Mouse (Mus musculus) embryonic fibroblast, embryonic 13.5 days (primary cell): ENCODE measurements at regions not wholly inside any gene's neighbourhood (a gene's known extent, or its start where the extent isn't known, plus 50 kb on each side); places are given as distances from the start of the nearest gene placed in this dataset.

Experiments used
- H3K27ac ChIP-seq: 2 replicates; pipeline ENCODE4 v1.5.1; 2012; ENCODE audit warnings: low read length, control low read depth, inconsistent platforms; ENCODE audit not compliant: insufficient read depth
- H3K4me1 ChIP-seq: 2 replicates; pipeline ENCODE4 v1.6.1; 2011; ENCODE audit warnings: low read length; ENCODE audit not compliant: control insufficient read depth, insufficient read depth
- H3K4me3 ChIP-seq: 2 replicates; pipeline ENCODE4 v1.5.1; 2011; ENCODE audit warnings: mild to moderate bottlenecking, control low read depth, low read length; ENCODE audit not compliant: insufficient read depth
- CTCF ChIP-seq: IDR thresholded peaks from 2 replicates; pipeline ENCODE4 v1.5.1; 2011; ENCODE audit warnings: mild to moderate bottlenecking, control low read depth, low read length, moderate library complexity, borderline replicate concordance; ENCODE audit not compliant: insufficient read depth
- POLR2A ChIP-seq: IDR thresholded peaks from 2 replicates; pipeline ENCODE4 v1.6.1; 2011; ENCODE audit warnings: low read depth, mild to moderate bottlenecking, control low read depth, low read length, moderate library complexity

DNA sequence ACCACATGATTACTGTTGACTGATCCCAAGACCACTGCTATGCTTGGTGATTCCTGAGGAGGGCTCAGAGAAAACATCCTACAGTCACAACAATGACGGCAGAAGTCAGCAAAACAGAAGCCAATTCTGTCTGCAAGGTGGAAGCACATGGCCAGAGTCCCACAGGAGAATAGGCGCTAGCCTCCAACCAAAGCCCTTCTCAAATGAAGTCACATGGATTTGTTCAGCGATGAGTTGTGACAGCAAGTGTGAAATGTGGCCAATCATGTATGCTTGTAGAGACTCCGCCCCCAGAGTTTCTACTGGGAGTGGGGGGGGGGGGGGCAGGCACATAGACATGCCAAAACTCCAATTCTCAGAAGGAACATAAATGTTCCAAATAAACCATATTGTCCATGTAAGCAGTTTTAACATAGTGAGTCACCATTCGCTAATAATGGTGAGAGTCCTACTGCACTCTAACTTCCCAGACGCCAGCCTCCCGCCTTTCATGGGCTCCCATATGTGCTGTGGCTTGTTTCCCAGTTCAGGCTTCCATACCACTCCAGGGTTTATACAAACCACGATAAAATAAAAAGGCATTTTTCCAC is 231.6 kb upstream of the Npvf start:
- TF ChIP-seq CTCF (no peak), POLR2A (no peak)
- Histone ChIP-seq H3K27ac (no peak overlapping the region), H3K4me1 (no peaks in the 10 kb centered on the region)

GRCm38 (mm10) chr6:50890370-50891204 is 236.3 kb upstream of the Npvf start:
- no peak overlapping the region for H3K4me3 ChIP-seq
- no peaks in the 10 kb centered on the region for H3K4me1 ChIP-seq
- TF ChIP-seq POLR2A (no peak), CTCF (no peak)
- H3K27ac ChIP-seq, result no peak overlapping the region

More for the DNA sequence above, 231.6 kb upstream of the Npvf start:
- H3K4me3 ChIP-seq, result no peak overlapping the region

DNA sequence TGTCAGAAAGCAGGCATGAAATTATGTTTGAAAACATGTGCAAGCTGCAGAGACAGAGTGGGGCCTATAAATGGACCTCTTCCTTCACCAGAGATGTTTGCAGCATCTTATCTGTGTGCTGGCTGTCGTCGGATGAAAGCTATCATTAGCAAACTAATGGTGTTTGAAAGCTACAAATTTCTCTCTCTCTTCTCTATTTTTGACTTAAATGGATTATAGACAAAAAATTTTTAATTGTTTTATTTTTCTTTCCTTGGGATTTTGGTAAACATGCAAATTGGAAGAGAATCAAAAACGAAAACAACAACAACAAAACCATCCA is 236.9 kb upstream of the Npvf start:
- no peak for TF ChIP-seq POLR2A
- Histone ChIP-seq H3K4me3 (no peak overlapping the region), H3K4me1 (no peaks in the 10 kb centered on the region), H3K27ac (no peak overlapping the region)

DNA sequence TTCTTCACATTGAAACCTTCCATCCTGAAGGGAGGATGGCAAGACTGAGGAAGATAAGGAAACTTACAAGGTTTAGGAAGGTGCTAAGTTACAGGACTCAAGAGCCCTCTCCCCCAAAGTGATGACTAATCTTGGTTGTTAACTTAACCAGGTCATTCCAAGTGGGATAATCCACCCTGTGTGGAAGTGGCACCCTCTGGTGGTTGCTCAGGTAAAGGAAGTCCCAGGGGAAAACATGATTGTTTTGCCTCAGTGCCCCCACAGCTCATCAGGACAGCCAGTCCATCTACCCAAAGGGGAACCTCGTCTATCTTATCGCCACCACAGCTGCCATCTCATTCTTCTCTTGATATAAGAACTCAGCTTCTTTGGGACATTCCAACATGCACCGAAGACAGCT is 244.6 kb upstream of the Npvf start:
- no peak overlapping the region for H3K27ac ChIP-seq
- TF ChIP-seq CTCF (no peak), POLR2A (no peak)
- no peaks in the 10 kb centered on the region for H3K4me1 ChIP-seq
- H3K4me3 ChIP-seq, result no peak overlapping the region

- Histone ChIP-seq H3K4me1 (no peaks in the 10 kb centered on the region), H3K27ac (no peak overlapping the region), H3K4me3 (no peak overlapping the region)
- TF ChIP-seq POLR2A (no peak), CTCF (no peak)
Observed at GRCm38 (mm10) chr6:50915166-50916030, 261.2 kb upstream of the Npvf start.

GRCm38 (mm10) chr6:50918248-50918647 is 264.0 kb upstream of the Npvf start:
- Histone ChIP-seq H3K4me1 (no peaks in the 10 kb centered on the region), H3K4me3 (no peak overlapping the region), H3K27ac (no peak overlapping the region)
- TF ChIP-seq POLR2A (no peak), CTCF (no peak)

DNA sequence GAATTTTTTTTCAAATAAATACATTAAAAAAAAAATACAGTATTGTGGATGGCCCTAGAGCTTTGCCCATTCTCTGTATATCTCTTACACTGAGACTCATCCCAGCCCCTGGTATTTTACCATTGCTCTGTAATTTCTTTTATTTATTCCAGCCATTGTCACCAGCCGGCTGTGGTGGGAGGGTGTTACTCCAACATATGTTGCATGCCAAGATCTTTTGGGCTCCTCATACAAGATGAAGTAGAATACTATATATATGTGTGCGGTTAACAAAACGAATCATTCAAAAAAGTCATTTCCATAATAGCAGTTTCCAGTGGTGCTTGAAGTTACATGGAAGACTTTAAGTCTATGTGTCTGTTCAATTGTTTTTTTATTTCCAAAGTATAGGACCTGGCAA is 268.0 kb upstream of the Npvf start:
- TF ChIP-seq CTCF (no peak), POLR2A (no peak)
- no peak overlapping the region for H3K4me3 ChIP-seq
- no peaks in the 10 kb centered on the region for H3K4me1 ChIP-seq
- H3K27ac ChIP-seq, result no peak overlapping the region

DNA sequence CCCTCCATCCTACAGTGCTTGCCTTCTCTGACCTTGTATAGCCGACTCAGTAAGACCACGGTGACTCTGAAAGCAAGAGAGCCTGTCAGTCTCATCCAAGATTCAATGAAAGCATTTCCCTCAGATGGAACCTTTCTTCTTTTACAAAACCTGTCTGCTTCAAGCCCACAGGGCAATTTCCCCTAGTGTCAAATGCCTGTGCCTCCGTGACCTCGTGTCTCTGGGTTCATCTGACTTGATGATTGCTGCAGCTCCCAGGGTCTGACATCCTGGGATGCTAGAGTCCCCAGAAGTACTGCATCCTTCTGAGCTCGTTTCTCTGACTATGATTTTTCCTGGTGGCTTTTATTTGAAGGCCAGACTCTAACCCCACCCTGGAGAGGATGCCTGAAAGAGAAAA is 270.3 kb upstream of the Npvf start:
- no peak overlapping the region for H3K4me3 ChIP-seq
- H3K27ac ChIP-seq, result no peak overlapping the region
- no peak for TF ChIP-seq CTCF
- no peak for TF ChIP-seq POLR2A
- H3K4me1 ChIP-seq, result no peaks in the 10 kb centered on the region

- TF ChIP-seq POLR2A (no peak), CTCF (no peak)
- Histone ChIP-seq H3K4me1 (no peaks in the 10 kb centered on the region), H3K4me3 (no peak overlapping the region), H3K27ac (no peak overlapping the region)
Observed at GRCm38 (mm10) chr6:50924998-50925397, 270.8 kb upstream of the Npvf start.

- no peak overlapping the region for H3K27ac ChIP-seq
- H3K4me1 ChIP-seq, result no peaks in the 10 kb centered on the region
- H3K4me3 ChIP-seq, result no peak overlapping the region
- TF ChIP-seq CTCF (no peak), POLR2A (no peak)
Observed at GRCm38 (mm10) chr6:50926313-50926712, 272.1 kb upstream of the Npvf start.
